Mouse (Mus musculus): ENCODE results near the gene Chchd3.

- TF ChIP-seq CTCF (IDR thresholded peaks at IDR 0.05; ENCODE audit: low read depth, low read length): no peak
- TF ChIP-seq GATA1 (IDR thresholded peaks at IDR 0.05; ENCODE audit: borderline replicate concordance, low read length): no peak
- TF ChIP-seq POLR2AphosphoS5 (IDR thresholded peaks at IDR 0.05; ENCODE audit: insufficient replicate concordance, low read depth, low read length): no peak
- TF ChIP-seq TAL1 (conservative IDR thresholded peaks at IDR 0.05; ENCODE audit: low read depth, low read length): no peak
- no peak for TF ChIP-seq GATA2 (IDR thresholded peaks at IDR 0.05; ENCODE audit: borderline replicate concordance, low read depth, low read length)
Observed at GRCm38 (mm10) chr6:32787399-32787798, 272.7 kb downstream of the Chchd3 start.

Measured in G1E (cell line).